Mouse (Mus musculus): ENCODE measurements at regions not wholly inside any gene's neighbourhood (a gene's known extent, or its start where the extent isn't known, plus 50 kb on each side); places are given as distances from the start of the nearest gene placed in this dataset.

DNA sequence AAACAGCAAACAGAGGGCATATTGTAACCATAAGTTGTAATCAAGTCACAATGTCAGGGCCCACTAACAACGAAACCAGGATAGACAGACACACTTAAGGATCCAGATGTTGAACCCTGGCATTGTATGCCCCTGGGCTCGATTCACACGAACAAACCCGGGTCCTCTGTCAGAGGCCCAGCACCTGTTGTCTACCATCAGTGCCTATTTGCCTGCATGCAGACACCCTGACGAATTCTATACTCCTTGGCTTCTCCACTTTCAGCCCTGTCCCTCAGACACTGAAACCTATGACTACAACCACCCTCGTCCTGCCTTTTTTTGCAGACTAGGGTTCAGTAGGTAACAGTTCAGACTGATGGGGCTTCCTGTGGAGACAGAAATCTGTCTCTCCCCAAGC lies 170.6 kb upstream of the Pkdcc start:
- no peak for TF ChIP-seq CTCF (IDR thresholded peaks at IDR 0.05; ENCODE audit: extremely low read depth, insufficient read depth, insufficient read length, insufficient replicate concordance)
- TF ChIP-seq POLR2A (IDR thresholded peaks at IDR 0.05; ENCODE audit: low read depth, low read length) = no peak

Measured in spleen, adult 2 months (tissue).